Mouse (Mus musculus): ENCODE measurements around the gene Sh2b1.

Sh2b1 gene

GRCm38 (mm10) chr7:126473470-126474086 is 1.6 kb downstream of the Sh2b1 start:
- DNase-seq = no peak

GRCm38 (mm10) chr7:126472713-126473112 is 2.5 kb downstream of the Sh2b1 start:
- no peak for DNase-seq

DNA sequence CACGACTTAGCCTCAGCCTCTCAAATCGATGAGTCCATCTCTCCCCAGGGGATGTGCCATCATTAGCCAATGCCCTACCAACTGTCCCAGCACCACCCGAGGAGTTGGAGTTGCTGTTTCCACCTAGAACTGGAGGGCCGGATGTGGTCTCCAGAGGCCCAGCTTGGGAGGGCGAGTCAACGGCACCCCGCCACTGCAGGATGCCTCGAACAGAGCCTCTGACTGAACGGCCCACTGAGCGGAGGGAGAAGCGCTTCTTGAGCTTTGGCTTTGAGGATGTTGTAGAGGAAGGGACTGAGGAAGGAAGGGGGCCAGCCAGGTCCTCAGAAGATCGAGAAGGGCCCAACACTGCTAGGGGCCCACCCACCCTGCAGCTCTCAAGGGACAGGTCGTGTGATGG is 2.9 kb downstream of the Sh2b1 start:
- peak; percentile 72 to 81 for DNase-seq

GRCm38 (mm10) chr7:126471853-126472252 is 3.4 kb downstream of the Sh2b1 start:
- DNase-seq = peak in 1 of 2 experiments; percentile 41

GRCm38 (mm10) chr7:126471361-126471760 is 3.9 kb downstream of the Sh2b1 start:
- no peak for DNase-seq

DNA sequence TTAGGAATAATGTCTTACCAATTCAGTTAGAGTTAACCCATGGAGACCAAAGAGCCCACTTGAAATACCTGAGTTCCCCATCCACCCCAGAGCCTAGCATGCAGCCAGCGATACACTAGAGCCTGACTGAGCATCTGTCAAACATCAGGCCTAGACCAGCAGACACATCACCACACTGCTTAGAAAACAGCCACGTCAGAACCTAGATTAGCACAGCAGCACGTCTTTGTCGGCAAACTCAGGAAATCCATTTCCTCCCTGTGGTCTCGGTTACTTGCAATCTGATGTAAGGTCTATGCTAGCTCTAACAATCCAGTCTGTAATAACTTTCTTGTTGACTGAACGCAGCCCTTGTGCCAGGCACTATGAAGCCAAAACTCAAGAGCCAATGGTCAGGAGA is 5.1 kb downstream of the Sh2b1 start:
- peak; percentile 39 to 62 for DNase-seq

DNA sequence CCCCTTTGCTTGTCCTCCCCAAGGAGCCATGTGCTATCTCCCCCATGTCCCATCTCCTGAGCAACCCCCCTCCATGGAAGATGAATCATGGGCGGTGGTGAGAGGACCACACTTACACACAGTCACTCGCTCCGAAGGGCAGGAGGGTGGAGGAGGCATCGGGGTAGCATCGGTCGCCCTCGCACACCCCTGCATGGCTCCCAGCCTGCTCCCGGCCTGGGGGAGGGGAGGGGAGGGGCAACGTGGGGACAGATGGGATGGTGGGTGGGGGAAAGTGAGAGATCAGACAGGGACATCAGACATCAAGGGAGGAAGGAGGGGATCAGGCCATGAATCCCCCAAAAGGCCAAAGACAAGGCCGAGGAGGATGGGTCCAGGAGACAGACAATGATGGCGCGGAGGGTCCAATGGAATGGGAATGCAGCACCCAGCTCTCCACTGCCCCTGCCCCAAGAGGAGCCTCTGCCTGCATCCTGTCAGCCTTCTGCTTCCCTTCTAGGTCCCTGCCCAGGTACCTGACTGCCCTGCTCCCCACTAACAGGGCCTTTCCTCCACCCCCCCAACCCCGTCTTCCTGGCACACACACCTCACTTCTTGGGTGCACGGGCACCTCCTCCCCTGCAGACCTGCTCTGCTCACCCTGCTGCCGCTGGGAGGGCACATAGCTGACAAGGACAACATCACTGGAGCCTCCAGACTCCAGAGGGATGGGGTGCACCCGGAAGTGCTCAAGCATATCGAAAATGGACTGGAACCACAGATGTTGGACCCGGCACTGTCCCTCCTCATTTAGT is 7.2 kb downstream of the Sh2b1 start:
- peak in 1 of 2 experiments; percentile 21 for DNase-seq

GRCm38 (mm10) chr7:126467271-126467670 is 8.0 kb downstream of the Sh2b1 start:
- peak; percentile 55 for DNase-seq

- no peak for DNase-seq
Measured at GRCm38 (mm10) chr7:126466707-126467106, 8.5 kb downstream of the Sh2b1 start.

DNA sequence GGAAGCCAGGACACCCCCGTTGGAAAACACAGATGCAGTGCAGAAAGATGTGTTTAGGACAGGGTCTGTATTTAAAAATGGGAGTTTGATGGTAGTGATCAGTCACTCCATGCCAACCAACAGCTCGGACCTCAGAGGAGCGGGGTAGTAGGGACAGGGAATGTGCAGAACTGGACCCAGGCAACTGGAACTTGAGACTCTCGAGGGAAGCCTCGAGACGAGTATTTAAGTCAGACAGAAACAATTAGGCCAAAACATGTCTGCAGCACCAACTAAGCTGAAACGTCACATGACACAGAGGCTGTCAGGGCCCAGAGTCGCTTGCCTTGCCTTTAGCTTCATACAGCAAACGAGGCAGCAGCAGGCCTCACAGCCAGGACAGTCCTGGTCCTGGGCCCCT is 9.1 kb downstream of the Sh2b1 start:
- no peak for DNase-seq

GRCm38 (mm10) chr7:126465246-126466030 is 9.8 kb downstream of the Sh2b1 start:
- peak in 1 of 2 experiments; percentile 7 for DNase-seq

DNA sequence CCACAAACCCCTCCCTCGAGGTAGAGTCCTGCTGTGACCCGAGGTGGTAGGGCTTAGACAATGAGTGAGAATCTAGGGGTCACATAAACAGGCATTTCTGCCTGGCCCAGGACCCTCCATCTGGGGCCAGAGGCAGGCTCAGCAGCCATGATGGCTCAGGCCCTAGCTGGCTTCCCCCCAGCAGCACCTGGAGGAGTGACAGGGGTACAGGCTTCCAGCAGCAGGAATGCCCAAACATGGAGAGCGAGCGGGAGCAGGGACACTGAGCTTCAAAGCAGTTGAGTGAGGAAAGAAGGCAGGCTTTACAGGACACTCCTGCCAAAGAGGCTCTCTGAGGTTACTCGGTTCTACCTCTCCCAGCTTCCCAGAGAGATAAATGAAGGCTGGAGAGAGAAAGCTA is 10.4 kb downstream of the Sh2b1 start:
- peak in 1 of 2 experiments; percentile 6 for DNase-seq

GRCm38 (mm10) chr7:126464121-126464520 is 11.1 kb downstream of the Sh2b1 start:
- peak in 1 of 2 experiments; percentile 53 for DNase-seq

DNA sequence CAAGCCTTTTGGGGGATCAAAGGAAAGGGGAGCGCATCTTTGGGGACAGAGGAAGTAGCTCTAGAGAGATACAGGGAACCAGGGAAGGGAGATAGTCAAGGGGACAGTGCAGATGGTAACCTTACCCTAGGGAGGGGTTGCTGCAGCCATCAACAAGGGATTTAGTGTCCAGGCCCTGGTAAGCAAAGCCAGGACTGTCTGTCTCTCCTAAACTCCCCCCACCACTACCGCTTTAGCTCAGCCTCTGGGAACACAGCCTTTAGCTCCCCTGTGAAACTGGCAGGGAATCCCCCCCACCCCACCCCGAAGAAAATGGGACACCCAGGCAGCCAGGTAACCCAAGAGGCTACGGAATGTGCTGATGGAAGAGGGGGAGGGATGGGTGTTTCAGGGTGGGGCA is 11.7 kb downstream of the Sh2b1 start:
- DNase-seq = no peak

DNA sequence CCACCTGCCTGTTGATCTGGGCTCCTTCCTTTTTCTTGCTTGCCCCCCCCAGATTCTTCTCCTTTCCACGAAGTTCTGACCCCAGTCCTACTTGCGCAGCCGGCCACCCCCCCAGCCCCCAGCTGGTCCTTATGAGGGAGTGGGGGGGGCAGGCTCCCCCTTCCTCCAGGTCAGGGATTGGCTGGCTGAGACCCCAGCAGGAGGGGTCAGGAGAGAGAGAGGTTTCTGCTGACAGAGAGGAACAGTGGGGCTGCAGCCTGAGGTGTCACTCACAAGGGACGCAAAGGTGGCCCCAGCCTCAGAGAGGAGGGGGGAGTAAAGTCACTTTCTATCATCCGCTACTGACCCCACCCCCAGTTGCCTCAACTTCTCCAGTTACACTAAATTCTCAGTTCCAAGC is 12.2 kb downstream of the Sh2b1 start, which contains the start of gene Atp2a1:
Gene Atp2a1, minus strand, starts transcription at position 105 of the 400 bp plus-strand sequence.
- peak in 1 of 2 experiments; percentile 19 for DNase-seq

- DNase-seq = no peak
Measured at GRCm38 (mm10) chr7:126461626-126462025, 13.6 kb downstream of the Sh2b1 start.

DNA sequence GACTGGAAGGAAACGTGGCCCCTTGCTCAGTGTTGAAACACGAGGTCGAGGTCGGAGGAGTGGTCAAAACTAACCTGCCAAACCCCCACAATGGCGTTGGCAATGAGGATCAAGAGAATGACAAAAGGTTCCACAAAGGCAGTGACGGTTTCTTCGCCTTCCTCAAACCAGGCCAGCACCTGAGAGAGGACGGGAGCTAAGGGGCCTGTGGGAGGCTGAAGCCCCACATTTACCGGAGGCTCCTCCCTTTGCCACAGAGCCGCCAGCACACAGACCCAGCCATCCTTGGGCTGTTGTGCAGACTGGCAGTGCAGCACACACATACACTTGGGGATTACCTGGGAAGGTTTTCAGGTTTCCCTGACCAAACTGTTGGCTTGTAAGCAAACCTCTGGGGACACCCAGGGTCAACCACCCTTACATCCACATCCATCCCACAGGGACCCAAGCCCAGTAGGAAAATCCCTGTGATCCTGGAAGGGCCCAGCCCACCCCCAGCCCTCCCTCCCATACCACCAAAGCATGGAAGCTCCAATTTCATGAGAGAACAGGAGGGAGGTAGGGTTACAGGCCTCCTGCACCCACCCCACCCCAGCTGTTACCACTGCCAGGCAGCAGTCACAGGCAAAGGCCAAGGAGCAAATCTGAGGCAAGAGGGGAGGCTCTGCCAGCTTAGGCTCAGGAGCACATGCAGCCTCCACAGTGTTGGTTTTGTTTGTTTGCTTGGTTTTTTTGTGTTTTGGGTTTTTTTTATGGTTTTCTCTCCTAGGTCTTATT is 14.4 kb downstream of the Sh2b1 start:
- peak in 1 of 2 experiments; percentile 12 for DNase-seq

- DNase-seq = no peak
Measured at GRCm38 (mm10) chr7:126458844-126459618, 16.2 kb downstream of the Sh2b1 start.

- no peak for DNase-seq
Measured at GRCm38 (mm10) chr7:126458225-126458624, 17.0 kb downstream of the Sh2b1 start.

DNA sequence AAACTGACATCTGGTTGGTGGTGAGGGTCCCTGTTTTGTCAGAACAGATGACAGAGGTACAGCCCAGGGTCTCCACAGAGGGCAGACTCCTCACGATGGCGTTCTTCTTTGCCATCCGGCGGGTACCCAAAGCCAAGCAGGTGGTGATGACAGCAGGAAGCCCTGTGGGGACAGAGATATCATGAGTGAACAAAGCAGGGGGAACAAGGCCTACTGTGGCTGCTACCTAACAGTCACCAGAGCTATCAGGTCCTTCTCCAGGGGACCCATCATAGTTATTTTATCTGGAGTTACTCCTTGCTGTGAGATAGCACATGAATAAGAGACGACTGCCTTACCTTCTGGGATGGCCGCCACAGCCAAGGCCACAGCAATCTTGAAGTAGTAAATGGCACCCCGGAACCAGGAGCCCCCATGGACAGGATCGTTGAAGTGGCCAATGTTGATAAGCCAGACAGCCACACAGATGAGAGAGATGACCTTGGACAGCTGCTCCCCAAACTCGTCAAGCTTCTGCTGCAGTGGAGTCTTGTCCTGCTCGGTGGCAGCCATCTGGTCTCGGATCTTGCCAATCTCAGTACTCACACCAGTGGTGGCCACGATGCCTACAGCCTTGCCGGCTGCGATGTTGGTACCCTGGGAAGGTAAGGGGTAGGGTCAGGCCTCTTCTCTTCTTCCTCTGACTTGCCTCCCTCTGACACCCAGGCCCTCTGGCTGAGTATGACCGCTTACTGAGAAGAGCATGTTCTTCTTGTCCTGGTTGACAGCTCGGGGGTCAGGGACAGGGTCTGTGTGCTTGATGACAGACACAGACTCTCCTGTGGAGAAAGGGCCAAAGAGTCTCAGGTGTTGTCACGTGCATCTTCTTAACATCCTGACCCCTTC is 18.6 kb downstream of the Sh2b1 start:
- DNase-seq = no peak

- DNase-seq = no peak
Measured at GRCm38 (mm10) chr7:126455242-126455641, 20.0 kb downstream of the Sh2b1 start.
